Mouse (Mus musculus) MEL-GATA-1-ER (cell line): ENCODE measurements around the gene Mllt3.

Experiments used
- DNase-seq: peaks from one replicate; pipeline ENCODE4 v3.0.0-alpha.2; 2012; ENCODE audit warnings: low read depth; ENCODE audit errors: extremely low read depth

Gene Mllt3

DNA sequence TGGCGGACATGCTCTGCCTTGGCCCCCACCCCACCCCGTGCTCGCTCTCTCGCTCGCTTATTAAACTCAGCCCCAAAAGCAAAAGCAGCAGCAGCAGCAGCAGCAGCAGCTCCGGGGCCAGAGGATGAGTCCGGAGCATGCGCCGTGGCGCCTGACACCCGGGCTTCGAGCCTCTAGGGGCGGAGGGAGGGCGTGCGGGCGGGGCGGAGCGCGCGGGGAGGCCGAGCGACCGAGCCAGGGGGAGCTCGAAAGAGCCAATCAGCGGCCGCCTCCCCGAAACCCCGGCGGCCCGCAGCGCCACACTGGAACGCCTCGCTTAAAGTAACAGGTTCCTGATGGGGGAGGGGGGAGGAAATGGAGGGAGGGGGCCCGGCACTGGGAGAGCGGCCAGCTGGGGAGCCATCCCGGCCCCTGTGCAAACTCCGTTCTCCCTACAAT is at the start of gene Mllt3:
Mllt3 (minus strand) TSS at position 149 of the 438 bp plus-strand sequence.
- peak; percentile 80 for DNase-seq

DNA sequence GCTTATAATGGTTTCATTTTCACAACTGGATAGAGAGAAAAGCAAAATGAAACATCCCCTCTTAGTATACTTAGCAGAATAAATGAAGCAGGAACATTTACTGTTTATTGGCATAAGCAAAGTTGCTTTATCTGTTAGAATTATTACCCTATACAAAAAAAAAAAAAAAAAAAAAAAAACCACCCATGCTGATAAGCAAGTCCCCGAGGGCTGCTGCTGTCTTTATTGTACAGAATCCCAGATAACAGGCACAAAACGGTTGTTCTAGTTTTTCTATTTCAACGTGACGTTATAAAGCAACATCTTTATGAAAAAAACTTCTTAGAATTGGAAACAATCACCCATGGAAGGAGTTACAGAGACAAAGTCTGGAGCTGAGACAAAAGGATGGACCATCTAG is 49.2 kb upstream of the Mllt3 start:
- DNase-seq = peak; percentile 11

DNA sequence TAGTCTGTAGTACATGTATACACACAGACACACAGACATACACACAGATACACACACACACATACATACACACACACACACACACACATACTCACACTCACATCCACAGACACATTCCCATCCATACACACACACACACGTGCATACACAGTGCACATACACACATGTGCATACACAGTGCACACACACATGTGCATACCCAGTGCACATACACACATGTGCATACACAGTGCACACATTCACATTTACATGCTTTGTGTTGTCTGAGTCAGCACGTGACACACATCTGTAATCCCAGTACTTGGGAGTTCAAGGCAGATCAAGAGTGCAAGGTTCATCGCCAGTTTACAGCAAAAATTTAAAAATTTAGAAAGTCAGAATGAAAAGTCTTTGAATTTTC is 48.7 kb upstream of the Mllt3 start:
- DNase-seq = peak; percentile 13

DNA sequence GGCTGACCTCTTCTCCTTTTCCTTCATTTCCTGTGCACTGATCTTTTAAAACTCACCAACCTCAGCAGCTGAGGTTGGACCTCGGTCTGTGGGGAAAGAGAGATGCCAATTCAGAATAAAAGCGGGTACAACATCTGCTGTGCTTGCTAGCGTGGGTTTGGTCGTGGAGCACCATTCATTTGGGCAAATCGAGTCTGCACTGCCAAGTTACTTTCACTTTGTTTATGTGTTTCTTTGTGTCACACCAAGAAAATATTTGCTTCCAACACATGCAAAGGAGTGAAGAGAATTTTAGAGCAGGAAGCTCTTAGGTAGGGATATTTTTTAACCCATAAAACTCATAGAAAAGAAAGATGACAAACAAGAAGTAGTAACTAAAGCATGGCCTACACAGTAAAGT is 48.3 kb upstream of the Mllt3 start:
- peak; percentile 17 for DNase-seq

DNA sequence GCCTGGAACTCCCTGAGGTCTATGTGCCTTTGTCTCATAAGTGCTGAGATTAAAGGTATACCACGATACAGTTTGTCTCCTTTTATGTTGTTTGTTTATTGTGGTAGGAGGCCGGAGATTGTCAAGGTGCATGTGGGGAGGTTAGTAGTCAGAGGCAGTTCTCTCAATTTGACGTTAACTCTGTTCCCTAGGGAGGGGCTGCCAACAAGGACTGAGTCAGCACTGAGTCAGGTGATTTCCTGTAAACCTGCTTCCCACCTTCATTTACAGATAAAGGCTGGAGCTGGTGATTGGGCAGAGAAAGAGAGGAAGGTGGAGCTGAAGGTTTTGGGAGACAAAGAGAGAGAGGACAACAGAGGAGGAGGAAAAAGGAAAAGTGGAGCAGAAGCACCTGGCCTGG is 45.8 kb upstream of the Mllt3 start:
- no peak for DNase-seq

DNA sequence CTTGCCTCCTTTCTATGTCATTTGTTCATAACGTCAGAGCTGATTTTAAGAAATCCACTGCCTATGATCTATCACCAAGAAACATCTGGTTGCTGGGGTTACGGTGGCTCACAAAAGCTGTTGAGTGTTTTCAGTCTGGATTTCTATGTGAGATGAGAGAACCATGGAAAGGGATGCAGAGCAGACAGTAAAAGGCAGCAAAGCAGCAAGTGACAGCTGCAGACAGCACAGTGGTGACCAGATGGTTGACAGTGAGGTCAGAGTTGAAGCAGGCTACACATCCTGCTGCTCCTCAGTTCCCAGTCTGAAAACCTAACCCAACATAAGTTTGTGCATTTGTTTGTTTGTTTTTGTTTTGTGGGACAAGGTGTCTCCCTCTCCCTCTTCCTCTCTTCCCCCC is 42.2 kb upstream of the Mllt3 start:
- no peak for DNase-seq

DNA sequence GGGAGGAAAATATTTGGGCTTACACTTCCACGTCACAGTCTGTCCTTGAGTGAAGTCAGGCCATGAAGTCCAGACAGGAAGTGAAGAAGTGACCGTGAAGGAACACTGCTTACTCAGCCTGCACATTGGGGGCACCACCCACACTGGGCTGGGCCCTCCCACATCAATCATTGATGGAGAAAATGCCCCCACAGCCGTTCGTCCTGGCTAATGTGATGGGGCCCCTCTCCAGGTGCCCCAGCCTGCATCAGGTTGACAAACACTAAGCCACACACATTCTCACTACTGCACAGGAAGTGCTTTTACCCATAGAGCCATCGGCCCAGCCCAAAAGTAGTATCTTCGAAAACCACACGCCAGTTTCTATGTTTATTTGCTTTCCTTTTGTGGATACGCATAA is 13.1 kb upstream of the Mllt3 start:
- DNase-seq = no peak

DNA sequence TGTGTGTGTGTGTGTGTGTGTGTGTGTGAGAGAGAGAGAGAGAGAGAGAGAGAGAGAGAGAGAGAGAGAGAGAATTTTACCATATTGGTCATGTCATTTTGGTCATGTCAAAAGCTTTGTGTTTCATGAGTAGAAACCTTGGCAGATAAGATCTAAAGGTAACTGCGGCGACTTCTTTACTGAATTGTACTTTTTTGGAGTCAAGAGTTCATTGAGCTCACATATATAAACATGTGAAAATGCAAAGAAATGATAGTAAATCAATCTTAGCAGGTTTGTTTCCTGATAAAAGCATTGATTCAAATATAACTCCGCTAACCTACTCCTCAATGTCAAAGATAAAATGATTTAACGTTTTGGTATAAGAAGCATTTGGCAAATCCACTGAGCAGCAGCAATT is 12.0 kb upstream of the Mllt3 start:
- DNase-seq = no peak

DNA sequence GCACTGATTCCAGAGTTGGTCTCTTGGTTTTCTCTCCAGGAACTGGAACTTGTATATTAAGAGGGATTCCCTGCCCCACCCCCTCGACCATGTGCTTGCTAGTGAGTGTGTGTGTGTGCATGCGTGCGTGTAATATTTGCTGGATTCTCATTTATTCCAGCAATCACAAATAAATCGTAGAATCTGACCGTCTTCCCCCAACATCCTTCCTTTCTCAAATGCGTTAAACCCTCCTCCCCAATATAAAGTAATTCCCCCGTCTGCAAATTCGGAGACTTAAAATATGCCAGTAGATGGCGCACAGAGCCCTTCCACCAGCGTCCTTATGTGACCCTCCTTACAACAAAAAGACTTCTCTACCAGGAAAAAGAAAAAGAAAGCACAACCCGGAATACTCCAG is 2.2 kb upstream of the Mllt3 start:
- peak; percentile 70 for DNase-seq

DNA sequence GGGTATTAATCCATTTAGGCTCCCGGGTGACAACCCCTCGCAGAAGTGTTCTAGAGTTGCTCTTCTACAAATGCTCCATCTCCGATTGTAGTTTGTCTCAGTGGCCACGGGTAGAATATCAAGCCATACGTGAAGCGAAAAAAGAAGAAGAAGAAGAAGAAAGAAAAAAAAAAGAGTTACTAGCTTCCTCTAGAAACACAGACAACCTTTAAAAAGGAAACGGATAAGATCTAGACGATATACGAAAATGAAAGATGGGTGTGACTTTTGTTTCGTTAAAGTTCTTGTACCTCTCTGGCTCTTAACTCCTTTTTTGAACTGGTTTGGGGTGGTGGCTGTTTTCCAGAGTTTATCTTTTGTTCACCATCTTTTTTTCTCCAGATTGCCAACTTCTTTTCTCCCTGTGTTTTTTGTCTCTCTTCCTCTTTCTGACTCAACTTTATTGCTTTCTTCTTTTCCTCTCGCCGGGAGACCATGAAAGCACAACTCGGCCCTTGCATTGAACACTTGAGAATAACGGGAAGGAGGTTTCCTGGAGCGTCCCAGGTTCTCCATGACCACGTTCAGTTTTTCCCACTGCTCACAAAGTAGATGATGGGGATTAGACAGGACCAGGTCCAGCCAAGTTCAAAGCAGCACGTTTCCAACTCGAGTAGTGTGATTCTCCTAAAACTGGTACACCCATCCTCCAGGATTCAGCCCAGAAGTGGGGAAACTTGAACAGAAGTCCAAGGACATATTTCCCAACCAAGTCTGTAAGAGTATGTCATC is 1.4 kb upstream of the Mllt3 start:
- DNase-seq = peak; percentile 52

DNA sequence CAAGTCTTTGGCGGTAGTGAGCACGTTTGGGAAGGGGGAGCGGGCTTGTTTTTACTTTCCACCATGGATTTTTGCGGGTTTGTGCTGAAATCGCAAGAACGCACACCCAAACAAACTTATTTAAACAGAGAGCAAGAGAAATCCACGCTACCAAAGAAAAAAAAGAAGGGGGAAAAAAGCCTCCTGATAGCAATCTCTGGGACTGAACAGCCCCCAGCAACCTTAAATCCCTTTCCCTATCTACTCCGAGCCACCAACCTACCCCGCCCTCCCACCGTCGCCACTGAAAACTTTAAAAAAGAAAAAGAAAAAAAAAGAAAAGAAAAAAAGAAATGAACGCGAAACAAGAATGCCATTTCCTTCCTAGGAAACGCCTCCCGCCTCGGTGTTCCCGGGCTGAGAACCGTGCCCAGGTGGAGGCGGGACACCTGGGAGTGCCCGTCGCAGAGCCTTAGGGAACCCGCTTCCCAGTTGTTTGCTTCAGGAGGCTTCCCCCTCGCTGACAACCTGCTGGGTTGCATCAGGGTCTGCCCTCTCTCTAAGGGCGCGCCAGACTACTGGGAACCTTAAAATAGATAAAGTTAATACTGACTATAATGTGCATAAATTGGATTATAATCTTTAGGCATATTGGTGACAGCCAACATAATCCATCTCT is 694 bp upstream of the Mllt3 start:
- no peak for DNase-seq

DNA sequence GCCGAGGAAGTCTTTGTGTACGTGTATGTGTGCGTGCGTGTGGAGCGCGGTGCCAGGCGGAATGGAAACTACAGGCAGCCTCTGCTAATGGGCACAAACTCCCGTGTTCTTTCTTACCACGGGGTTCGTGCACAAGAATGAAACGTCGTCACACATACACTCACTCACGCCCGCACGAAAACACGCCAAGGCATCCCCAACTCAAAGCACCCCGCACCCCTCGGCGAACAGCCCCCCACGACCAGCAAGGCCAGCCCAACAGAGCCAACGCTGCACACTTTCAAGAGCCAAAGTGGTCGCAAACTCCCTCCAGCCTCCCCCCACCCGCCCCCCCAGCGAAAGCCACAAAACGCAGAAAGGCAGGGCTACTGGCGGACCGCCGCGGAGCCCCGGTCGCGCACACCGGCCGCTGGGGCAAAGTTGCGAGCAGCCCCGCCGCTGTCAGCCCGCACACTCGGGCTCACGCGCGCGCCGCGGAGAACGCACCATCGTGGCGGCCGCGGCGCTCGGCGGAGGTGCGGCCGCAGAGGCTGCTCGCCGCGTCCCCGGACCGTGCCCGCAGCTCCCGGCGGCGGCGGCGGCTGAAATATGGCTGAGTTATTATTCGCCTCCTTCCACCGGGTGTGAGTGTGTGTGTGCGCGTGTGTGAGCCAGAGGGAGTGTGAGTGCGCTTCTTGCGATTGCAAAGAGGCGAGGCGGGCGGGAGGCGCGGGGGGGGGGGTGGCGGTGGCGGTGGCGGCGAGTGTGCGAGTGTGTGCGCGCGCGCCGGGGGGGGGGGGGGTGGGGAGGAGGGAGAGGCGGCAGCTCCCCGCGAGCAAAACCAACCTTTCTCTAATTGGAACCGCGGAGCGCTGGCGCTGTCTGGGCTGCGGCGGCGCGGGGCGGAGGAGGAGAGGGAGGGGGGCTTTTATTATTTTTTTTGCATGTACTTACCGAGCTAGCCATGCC is 739 bp downstream of the Mllt3 start:
- no peak for DNase-seq

DNA sequence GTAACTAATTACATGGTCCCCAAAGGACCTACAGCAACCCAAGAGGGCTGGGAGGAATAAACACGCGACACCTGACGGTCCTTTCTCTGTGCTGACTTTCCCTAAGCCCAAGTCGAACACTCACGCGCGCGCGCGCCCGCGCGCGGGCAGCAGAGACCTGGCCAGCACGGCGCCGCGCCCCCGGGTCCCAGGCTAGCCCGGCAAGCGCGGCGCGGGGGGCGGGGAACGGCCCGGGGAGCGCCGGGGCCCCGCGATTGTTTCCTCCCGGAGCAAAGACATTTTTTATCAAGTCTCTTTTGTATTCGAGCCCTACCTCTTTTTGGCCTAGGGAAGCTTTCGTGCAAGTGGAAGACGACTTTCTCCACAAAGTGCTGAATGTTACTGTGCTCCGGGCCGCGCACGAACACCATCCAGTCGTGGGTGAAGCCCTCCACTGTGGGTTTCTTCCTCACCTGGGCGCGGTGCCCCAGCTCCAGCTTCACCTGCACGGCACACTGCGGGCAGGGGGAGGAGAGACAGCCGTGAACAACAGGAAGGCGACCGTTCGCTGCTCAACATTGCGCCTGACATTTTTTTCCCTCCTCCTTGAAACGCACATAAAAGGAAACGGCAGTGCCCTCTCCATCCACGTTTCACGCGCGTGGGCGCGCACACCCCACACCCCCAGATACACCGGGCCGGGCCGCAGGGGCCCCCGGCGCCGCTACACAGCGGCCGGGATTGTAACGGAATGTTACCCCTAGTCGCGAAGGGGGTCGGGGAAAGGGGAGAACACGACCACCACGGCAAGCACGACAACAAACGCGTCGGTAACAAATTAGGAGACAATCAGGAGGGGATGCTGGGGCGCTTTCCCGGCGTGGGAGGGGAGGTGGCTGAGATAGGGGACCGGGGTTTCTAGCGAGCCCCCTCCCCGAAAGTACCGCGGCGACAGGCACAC is 1.7 kb downstream of the Mllt3 start:
- no peak for DNase-seq

DNA sequence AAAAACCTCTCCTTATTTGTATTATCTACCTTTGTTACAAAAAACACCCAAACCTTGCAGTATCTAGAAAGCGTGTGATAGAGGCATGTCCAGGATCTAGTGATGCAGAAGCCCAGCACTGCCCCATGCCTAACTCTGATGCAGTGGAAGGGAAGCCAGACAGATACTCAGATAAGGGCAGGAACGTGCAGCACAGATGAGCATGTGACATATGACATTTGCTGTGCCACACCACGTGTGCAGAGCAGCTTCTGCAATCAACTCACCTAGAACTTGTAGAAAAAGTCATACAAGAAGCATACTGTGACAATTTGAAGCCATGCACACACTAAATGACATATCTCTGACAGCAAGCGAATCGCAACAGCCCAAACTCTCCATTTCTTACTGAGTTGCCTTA is 9.6 kb downstream of the Mllt3 start:
- no peak for DNase-seq

DNA sequence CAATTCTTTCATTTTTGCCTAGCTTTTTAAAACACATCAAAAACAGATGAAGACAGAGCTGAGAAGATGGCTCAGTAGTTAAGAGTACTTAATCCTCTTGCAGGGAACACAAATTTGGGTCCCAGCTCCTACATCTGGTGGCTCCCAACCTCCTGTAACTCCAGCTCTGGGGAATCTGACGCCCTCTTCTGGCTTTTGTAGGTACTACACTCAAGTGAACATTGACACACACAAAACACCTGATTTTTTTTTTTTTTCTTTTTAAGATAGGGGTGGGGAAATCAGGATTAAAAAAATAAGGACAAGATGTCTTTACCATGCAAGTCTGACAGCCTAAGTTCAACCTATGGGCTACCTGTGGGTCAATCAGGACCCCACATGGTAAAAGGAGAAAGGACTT is 10.5 kb downstream of the Mllt3 start:
- DNase-seq = no peak

DNA sequence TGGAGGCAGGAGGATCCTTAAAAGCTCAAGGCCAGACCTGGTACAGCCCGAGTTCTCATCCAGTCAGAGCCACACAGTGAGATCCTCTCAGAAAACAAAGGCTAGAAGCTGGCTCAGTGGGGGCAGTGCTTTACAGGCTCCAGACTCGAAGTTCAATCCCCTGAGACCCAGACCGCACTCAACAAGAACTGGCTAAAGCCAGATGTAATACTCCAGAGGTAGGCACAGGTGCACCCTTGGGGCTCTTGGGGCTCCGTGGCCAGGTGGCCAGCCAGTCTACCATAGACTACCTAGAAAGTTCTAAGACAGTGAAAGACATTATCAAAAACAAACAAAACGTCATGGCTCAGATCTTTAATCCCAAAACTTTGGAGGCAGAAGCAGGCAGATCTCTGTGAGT is 12.7 kb downstream of the Mllt3 start:
- no peak for DNase-seq

DNA sequence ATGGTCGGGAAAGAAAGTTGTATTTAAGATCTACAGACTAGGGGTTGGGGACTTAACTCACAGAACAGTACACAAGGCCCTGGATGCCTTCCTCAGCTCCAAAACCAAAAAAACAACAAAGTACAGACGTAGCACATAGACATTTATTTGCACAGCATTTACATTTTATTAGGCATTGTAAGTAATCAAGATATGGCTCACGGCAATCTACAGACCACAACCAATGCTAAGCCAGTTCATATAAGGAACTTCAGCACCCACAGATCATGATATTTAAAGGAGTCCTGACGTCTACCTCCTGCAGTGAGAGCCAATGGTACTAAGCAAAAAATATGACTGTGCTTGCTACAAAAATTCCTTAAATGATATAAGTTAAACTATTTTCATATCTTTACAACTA is 13.5 kb downstream of the Mllt3 start:
- no peak for DNase-seq

DNA sequence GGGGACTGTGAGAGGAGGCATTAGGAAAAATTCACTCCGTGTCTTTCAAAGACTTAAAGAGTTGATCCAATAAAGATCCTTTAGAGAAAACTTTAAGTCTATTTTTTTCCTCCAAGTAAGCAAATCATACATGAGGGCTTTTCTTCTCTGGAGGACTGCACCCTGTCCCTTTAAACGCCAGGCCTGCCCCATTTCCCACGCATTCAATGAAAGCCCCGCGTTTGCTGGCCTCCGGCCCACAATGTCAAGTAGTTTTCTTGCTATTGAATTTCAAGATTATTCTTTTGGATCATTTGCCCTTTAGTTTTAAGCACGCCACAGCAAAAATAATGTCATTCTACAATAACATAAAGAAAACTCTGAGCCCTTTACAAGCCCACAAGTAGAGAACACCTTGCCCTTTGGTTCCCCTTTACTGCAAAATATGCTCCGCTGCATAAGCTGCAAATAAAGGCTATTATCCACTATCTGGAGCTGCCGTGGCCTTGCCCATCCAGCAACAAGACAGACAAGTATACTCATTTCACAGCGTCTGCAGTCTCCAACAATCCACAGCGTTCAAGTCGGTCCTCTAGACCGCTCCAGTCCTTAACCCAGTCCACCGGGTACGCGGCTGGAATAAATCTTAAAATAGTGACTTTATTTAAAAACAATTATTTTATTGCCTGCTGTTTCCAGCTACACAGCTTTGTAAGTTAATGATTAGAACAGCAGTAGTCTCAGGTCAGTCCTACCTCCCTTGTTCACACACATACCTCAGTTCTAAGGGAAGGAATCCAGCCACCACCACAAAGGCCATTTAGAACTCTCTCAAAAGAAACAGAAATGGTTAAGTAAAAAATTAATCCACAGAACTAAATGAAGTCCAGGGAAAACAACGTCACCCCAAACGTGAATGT is 15.5 kb downstream of the Mllt3 start:
- DNase-seq = no peak

DNA sequence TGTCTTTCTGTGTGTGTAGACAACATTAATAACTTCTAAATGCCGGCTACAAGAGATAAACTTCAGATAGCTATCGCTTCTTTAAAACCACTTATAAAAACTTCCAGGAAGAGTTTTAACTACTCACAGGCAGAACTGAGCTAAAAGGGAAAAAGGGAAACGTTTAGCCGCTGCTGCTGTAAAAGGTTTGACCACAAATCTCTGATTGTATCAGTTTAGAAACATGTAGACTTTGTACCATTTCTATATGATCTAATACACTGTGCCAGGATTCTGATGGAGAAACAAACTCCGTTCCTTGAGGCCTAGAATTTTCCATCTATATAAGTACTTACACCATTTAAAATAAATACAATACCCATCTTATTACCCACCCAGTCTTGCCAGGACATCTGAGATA is 17.4 kb downstream of the Mllt3 start:
- DNase-seq = no peak

DNA sequence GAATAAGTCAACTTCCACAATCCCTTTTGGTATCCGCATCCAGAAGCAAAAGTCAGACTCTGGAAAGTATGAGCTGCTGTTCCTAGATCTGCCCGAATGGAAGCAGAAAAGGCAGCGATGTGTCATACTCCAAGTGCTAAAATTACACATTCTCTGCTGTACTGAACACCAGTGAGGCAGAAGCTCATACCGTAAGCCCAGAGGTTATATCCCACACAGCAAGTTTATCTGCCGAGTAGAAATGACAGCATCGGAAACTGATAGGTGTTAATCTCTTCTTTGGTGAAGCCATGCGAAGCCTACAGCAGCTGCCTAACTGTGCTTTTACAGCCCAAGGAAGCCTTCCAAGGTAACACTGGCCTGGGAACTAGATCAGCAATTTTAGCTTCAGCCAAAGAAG is 17.9 kb downstream of the Mllt3 start:
- DNase-seq = no peak
